Mouse (Mus musculus) olfactory bulb, adult 2 months (tissue): ENCODE results near the gene Ctsll3.

Source experiments
- CTCF ChIP-seq: fragments of 200-500 bp; IDR thresholded peaks from 2 replicates; pipeline ENCODE4 v1.5.1; 2012; ENCODE audit warnings: low read depth, mild to moderate bottlenecking, low read length, moderate library complexity; ENCODE audit not compliant: insufficient read depth
- POLR2A ChIP-seq: fragments of 200-500 bp; IDR thresholded peaks from 2 replicates; pipeline ENCODE4 v1.6.1; 2012; ENCODE audit warnings: mild to moderate bottlenecking, low read depth, low read length, moderate library complexity; ENCODE audit not compliant: insufficient read depth

DNA sequence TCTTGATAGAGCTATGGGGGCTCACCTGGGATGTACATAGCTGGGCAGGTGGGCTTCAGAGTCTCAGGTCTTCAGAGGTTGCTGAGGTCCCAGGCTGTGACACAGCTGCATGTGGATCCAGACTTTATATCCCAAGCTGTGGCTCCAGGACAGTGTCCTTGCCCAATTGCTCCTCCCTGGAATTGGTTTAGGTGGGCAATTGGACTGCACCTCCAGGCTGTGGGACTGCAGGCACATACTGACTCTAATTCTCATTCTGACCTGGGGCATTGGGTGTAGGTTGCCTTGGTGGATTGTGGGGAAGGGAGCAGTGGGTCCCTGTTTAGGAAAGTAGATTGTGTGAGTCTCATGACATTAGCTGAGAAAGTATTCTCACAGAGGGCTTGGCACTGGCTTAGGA lies 16.4 kb downstream of the Ctsll3 start, which contains the start of gene BC051665:
- TF ChIP-seq CTCF = no peak
- no peak for TF ChIP-seq POLR2A
